Mouse (Mus musculus): ENCODE data around the gene 3110009E18Rik. TPM values are rescaled to one million over a fixed set of nuclear protein-coding genes. Genes with fewer than 3 reads are reported as not detected.

The 3110009E18Rik gene
- polyA plus RNA-seq, 1 experiment from 2014 or later = 11.9 TPM

DNA sequence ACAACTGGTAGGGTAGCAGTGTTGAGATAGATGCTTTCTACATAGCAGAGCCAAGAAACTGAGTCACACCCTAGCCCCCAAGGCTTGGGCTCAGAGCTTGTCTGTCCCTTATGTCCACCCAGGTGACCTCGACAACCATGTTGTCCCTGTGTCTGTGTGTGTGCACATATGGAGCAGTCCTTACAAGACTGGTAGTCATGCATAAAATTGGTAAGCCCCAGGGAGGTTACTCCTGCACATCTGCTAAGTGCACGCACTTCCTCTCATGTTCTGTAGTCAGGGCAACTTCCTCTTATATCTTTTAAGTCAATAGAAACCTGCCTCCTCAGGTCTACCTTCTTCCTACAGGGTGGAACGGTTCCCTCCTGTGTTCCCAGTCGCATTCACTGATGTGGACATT is 54.0 kb downstream of the 3110009E18Rik start:
- no peak overlapping the region for H3K4me3 ChIP-seq (replicated peaks; ENCODE audit: low read length)
- no peak overlapping the region for H3K27ac ChIP-seq (ENCODE audit: low read length)
- 80% methylated on average over 4 of the region's 4 CpGs for WGBS
- H3K4me2 ChIP-seq (ENCODE audit: low read depth, low read length) = no peak overlapping the region
- no peaks in the 10 kb centered on the region for H3K27me3 ChIP-seq (ENCODE audit: control insufficient read depth, insufficient read depth, low read length)
- no peaks in the 10 kb centered on the region for H3K36me3 ChIP-seq (ENCODE audit: control insufficient read depth, insufficient read depth, low read length)
- no peaks in the 10 kb centered on the region for H3K4me1 ChIP-seq (ENCODE audit: control insufficient read depth, insufficient read depth, low read length)
- no peaks in the 10 kb centered on the region for H3K9me3 ChIP-seq (replicated peaks; ENCODE audit: control insufficient read depth, low read length)
- H3K9ac ChIP-seq (ENCODE audit: low read length) = no peak overlapping the region
- ATAC-seq (ENCODE audit: insufficient read depth, low FRiP score) = no peak

GRCm38 (mm10) chr1:120176313-120176712 is 55.3 kb downstream of the 3110009E18Rik start:
- no peaks in the 10 kb centered on the region for H3K9me3 ChIP-seq (replicated peaks; ENCODE audit: control insufficient read depth, low read length)
- H3K4me3 ChIP-seq (replicated peaks; ENCODE audit: low read length) = no peak overlapping the region
- H3K36me3 ChIP-seq (ENCODE audit: control insufficient read depth, insufficient read depth, low read length) = no peaks in the 10 kb centered on the region
- no peak overlapping the region for H3K9ac ChIP-seq (ENCODE audit: low read length)
- peak; percentile 21; the same call in 1 of the 2 replicates for ATAC-seq (ENCODE audit: insufficient read depth, low FRiP score)
- 23% methylated on average over 14 of the region's 14 CpGs for WGBS
- H3K4me1 ChIP-seq (ENCODE audit: control insufficient read depth, insufficient read depth, low read length) = no peaks in the 10 kb centered on the region
- no peak overlapping the region for H3K27ac ChIP-seq (ENCODE audit: low read length)
- H3K4me2 ChIP-seq (ENCODE audit: low read depth, low read length) = no peak overlapping the region
- no peaks in the 10 kb centered on the region for H3K27me3 ChIP-seq (ENCODE audit: control insufficient read depth, insufficient read depth, low read length)

DNA sequence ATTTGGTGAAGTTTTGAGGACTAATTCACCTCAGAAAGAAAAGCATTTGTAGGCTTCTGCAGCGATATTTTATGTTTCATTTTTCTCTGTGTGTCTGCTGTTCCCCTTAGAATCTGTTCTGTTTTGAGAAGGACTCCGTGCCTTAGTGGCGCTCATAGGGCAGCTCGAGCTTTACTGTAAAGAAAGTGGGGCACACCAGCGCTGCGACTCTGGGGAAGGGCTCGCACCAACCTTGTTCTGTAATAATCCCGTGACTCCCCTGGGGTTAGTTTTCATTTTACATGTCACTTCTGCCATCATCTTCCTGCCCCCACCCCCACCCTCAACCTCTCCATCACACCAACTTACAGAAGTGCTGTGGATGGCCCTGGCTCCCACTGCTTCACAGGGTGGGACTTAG is 56.2 kb downstream of the 3110009E18Rik start:
- no peak overlapping the region for H3K4me2 ChIP-seq (ENCODE audit: low read depth, low read length)
- no peaks in the 10 kb centered on the region for H3K27me3 ChIP-seq (ENCODE audit: control insufficient read depth, insufficient read depth, low read length)
- no peaks in the 10 kb centered on the region for H3K9me3 ChIP-seq (replicated peaks; ENCODE audit: control insufficient read depth, low read length)
- H3K4me3 ChIP-seq (replicated peaks; ENCODE audit: low read length) = no peak overlapping the region
- WGBS = 92% methylated on average over 8 of the region's 8 CpGs
- no peaks in the 10 kb centered on the region for H3K36me3 ChIP-seq (ENCODE audit: control insufficient read depth, insufficient read depth, low read length)
- ATAC-seq (ENCODE audit: insufficient read depth, low FRiP score) = no peak
- no peaks in the 10 kb centered on the region for H3K4me1 ChIP-seq (ENCODE audit: control insufficient read depth, insufficient read depth, low read length)
- H3K27ac ChIP-seq (ENCODE audit: low read length) = no peak overlapping the region
- no peak overlapping the region for H3K9ac ChIP-seq (ENCODE audit: low read length)

DNA sequence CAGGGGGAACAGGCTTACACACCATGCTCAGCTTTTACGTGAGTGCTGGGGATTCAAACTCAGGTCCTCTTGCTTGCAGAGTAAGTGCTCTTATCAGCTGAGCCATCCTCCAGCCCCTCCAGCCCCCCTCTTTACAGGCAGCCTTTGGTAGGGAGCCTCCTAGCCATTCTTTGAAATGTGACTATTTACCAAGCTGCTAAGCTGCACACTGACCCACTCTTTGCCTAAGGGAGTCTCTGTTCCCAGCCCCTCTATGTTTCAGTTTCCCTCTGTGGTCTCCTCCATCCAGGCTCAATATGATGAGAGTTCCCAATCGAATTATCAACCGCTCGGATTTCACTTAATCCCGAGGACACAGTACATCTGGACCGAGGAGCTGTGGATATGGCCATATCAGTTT is 65.2 kb downstream of the 3110009E18Rik start:
- H3K4me2 ChIP-seq (ENCODE audit: low read depth, low read length) = no peak overlapping the region
- no peaks in the 10 kb centered on the region for H3K4me1 ChIP-seq (ENCODE audit: control insufficient read depth, insufficient read depth, low read length)
- no peak overlapping the region for H3K4me3 ChIP-seq (replicated peaks; ENCODE audit: low read length)
- ATAC-seq (ENCODE audit: insufficient read depth, low FRiP score) = no peak
- no peaks in the 10 kb centered on the region for H3K27me3 ChIP-seq (ENCODE audit: control insufficient read depth, insufficient read depth, low read length)
- no peak overlapping the region for H3K27ac ChIP-seq (ENCODE audit: low read length)
- no peaks in the 10 kb centered on the region for H3K36me3 ChIP-seq (ENCODE audit: control insufficient read depth, insufficient read depth, low read length)
- 46% methylated on average over 6 of the region's 6 CpGs for WGBS
- H3K9ac ChIP-seq (ENCODE audit: low read length) = no peak overlapping the region
- no peaks in the 10 kb centered on the region for H3K9me3 ChIP-seq (replicated peaks; ENCODE audit: control insufficient read depth, low read length)

DNA sequence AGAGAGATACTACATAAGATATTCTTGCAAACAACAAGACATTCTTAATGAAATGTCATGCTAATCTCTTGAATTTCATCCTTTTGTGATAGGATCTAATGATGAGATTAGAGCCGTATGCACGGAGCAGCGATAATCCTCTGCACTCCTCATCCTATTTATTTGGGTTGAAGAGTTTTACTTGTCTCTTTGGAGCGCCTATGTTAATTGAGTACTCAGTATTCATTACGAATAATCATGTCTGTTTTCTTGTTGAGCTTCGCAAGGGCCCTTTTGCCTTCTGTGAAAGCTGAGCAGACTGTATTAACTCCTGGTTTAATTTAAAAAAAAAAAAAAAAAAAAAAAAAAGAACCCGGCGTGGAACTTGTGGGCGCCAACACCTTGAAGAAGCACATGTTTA is 65.7 kb downstream of the 3110009E18Rik start:
- H3K4me1 ChIP-seq (ENCODE audit: control insufficient read depth, insufficient read depth, low read length) = no peaks in the 10 kb centered on the region
- 67% methylated on average over 9 of the region's 9 CpGs for WGBS
- H3K4me2 ChIP-seq (ENCODE audit: low read depth, low read length) = no peak overlapping the region
- H3K27me3 ChIP-seq (ENCODE audit: control insufficient read depth, insufficient read depth, low read length) = no peaks in the 10 kb centered on the region
- H3K27ac ChIP-seq (ENCODE audit: low read length) = no peak overlapping the region
- H3K4me3 ChIP-seq (replicated peaks; ENCODE audit: low read length) = no peak overlapping the region
- no peaks in the 10 kb centered on the region for H3K9me3 ChIP-seq (replicated peaks; ENCODE audit: control insufficient read depth, low read length)
- no peaks in the 10 kb centered on the region for H3K36me3 ChIP-seq (ENCODE audit: control insufficient read depth, insufficient read depth, low read length)
- H3K9ac ChIP-seq (ENCODE audit: low read length) = no peak overlapping the region
- no peak for ATAC-seq (ENCODE audit: insufficient read depth, low FRiP score)

DNA sequence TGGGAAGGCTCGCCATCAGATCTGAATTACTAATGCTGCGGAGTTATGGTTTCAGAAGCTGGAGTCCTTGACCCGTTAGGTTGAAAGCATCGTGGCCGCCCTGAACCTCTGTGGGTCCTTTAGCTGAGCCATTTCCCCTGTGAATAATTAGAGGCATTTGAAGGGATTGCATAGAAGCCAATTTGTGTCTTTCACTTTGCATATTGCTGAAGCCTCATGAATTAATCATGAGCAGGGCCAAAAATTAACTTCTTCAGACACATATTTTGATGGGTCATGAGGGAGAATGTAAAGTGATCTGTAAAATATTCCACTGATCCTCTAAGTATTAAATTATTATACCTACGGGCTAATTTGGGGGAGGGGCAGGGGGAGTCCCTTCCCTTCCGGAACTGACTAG is 66.1 kb downstream of the 3110009E18Rik start:
- Histone ChIP-seq H3K9ac (ENCODE audit: low read length) (no peak overlapping the region), H3K27me3 (ENCODE audit: control insufficient read depth, insufficient read depth, low read length) (no peaks in the 10 kb centered on the region), H3K4me3 (replicated peaks; ENCODE audit: low read length) (no peak overlapping the region), H3K9me3 (replicated peaks; ENCODE audit: control insufficient read depth, low read length) (no peaks in the 10 kb centered on the region), H3K4me2 (ENCODE audit: low read depth, low read length) (no peak overlapping the region), H3K4me1 (ENCODE audit: control insufficient read depth, insufficient read depth, low read length) (no peaks in the 10 kb centered on the region), H3K36me3 (ENCODE audit: control insufficient read depth, insufficient read depth, low read length) (no peaks in the 10 kb centered on the region), H3K27ac (ENCODE audit: low read length) (no peak overlapping the region)
- WGBS = 80% methylated on average over 7 of the region's 7 CpGs
- ATAC-seq (ENCODE audit: insufficient read depth, low FRiP score) = no peak

DNA sequence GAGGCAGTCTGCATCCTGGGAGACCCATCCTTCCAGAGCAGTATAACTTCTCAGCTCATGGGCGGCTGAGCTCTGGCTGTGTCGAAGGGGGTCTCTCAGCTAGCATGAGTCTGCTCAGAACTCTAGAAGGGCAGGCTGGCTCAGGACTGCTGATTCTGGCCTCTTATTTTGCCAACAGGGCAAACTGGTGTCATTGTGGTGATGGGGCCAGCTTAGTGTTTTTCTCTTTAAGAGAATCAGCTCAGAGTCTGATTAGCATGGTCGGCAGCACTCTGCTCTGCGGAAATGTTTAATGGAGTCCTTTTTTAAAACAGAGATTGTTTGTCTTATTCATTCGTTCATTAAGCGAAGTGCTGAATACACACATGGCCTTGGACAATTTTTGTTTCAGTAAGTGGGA is 68.2 kb downstream of the 3110009E18Rik start:
- no peaks in the 10 kb centered on the region for H3K27me3 ChIP-seq (ENCODE audit: control insufficient read depth, insufficient read depth, low read length)
- no peak overlapping the region for H3K4me2 ChIP-seq (ENCODE audit: low read depth, low read length)
- H3K27ac ChIP-seq (ENCODE audit: low read length) = no peak overlapping the region
- no peaks in the 10 kb centered on the region for H3K9me3 ChIP-seq (replicated peaks; ENCODE audit: control insufficient read depth, low read length)
- no peak for ATAC-seq (ENCODE audit: insufficient read depth, low FRiP score)
- 85% methylated on average over 6 of the region's 6 CpGs for WGBS
- no peak overlapping the region for H3K9ac ChIP-seq (ENCODE audit: low read length)
- no peaks in the 10 kb centered on the region for H3K4me1 ChIP-seq (ENCODE audit: control insufficient read depth, insufficient read depth, low read length)
- H3K4me3 ChIP-seq (replicated peaks; ENCODE audit: low read length) = no peak overlapping the region
- no peaks in the 10 kb centered on the region for H3K36me3 ChIP-seq (ENCODE audit: control insufficient read depth, insufficient read depth, low read length)

- Histone ChIP-seq H3K9ac (ENCODE audit: low read length) (no peak overlapping the region), H3K4me1 (ENCODE audit: control insufficient read depth, insufficient read depth, low read length) (no peaks in the 10 kb centered on the region), H3K4me3 (replicated peaks; ENCODE audit: low read length) (no peak overlapping the region), H3K36me3 (ENCODE audit: control insufficient read depth, insufficient read depth, low read length) (no peaks in the 10 kb centered on the region), H3K4me2 (ENCODE audit: low read depth, low read length) (no peak overlapping the region), H3K9me3 (replicated peaks; ENCODE audit: control insufficient read depth, low read length) (no peaks in the 10 kb centered on the region), H3K27me3 (ENCODE audit: control insufficient read depth, insufficient read depth, low read length) (no peaks in the 10 kb centered on the region), H3K27ac (ENCODE audit: low read length) (no peak overlapping the region)
- ATAC-seq (ENCODE audit: insufficient read depth, low FRiP score) = no peak
- WGBS = 92% methylated on average over 2 of the region's 2 CpGs
Observed at GRCm38 (mm10) chr1:120190300-120190699, 69.3 kb downstream of the 3110009E18Rik start.

DNA sequence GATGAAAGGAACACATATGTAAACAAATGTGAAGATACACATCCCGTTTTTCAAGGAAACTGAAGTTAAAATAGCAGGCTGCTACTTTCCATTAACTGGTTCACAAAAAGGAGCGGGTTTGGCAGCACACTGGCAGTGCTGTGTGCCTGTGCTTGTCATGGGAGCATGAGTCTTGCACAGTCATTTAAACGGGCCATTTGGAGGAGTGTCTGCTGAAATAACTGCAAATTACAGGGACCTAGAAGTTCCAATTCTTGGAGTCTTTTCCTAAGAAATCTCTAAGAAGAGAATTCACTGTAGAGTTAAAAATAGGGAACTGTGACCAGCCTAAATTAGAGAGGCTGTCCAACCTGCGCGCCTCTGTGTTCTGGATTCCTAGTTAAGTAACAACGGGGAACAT is 70.0 kb downstream of the 3110009E18Rik start:
- WGBS = 62% methylated on average over 6 of the region's 6 CpGs
- no peak overlapping the region for H3K9ac ChIP-seq (ENCODE audit: low read length)
- no peak overlapping the region for H3K27ac ChIP-seq (ENCODE audit: low read length)
- no peaks in the 10 kb centered on the region for H3K36me3 ChIP-seq (ENCODE audit: control insufficient read depth, insufficient read depth, low read length)
- H3K27me3 ChIP-seq (ENCODE audit: control insufficient read depth, insufficient read depth, low read length) = no peaks in the 10 kb centered on the region
- no peak for ATAC-seq (ENCODE audit: insufficient read depth, low FRiP score)
- H3K9me3 ChIP-seq (replicated peaks; ENCODE audit: control insufficient read depth, low read length) = no peaks in the 10 kb centered on the region
- H3K4me2 ChIP-seq (ENCODE audit: low read depth, low read length) = no peak overlapping the region
- H3K4me3 ChIP-seq (replicated peaks; ENCODE audit: low read length) = no peak overlapping the region
- no peaks in the 10 kb centered on the region for H3K4me1 ChIP-seq (ENCODE audit: control insufficient read depth, insufficient read depth, low read length)

DNA sequence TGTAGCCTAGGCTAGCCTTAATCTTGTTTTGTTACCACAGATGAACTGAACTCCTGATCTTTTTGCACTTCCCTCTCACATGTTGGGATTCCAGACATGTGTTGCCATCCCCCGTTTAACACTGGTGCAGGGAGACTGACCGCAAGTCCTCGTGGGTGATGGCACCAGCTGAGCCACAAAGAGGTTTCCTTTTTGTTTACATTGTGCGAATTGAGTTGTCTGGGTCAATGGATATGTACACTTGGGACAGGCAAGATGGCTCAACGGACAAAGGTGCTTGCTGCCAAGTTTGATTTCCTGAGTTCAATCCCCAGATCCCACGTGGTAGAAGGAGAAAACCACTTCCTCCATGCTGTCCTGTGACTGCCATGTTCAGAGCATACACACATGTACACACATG is 71.3 kb downstream of the 3110009E18Rik start:
- Histone ChIP-seq H3K27ac (ENCODE audit: low read length) (no peak overlapping the region), H3K9ac (ENCODE audit: low read length) (no peak overlapping the region), H3K9me3 (replicated peaks; ENCODE audit: control insufficient read depth, low read length) (no peaks in the 10 kb centered on the region), H3K36me3 (ENCODE audit: control insufficient read depth, insufficient read depth, low read length) (no peaks in the 10 kb centered on the region), H3K27me3 (ENCODE audit: control insufficient read depth, insufficient read depth, low read length) (no peaks in the 10 kb centered on the region), H3K4me1 (ENCODE audit: control insufficient read depth, insufficient read depth, low read length) (no peaks in the 10 kb centered on the region), H3K4me3 (replicated peaks; ENCODE audit: low read length) (no peak overlapping the region), H3K4me2 (ENCODE audit: low read depth, low read length) (no peak overlapping the region)
- 70% methylated on average over 6 of the region's 6 CpGs for WGBS
- no peak for ATAC-seq (ENCODE audit: insufficient read depth, low FRiP score)
